Mouse (Mus musculus) liver, embryonic 14.5 days (tissue): ENCODE results near the gene Cacna1c. TPM values are rescaled to one million over a fixed set of nuclear protein-coding genes. Genes with fewer than 3 reads are reported as not detected.

Experiments used
- ATAC-seq: fragments of 200-750 bp; cut with Nextera tagmentation; 2 replicates; pipeline ENCODE4 v1.8.0; 2017; ENCODE audit warnings: moderate number of reproducible peaks, mild to moderate bottlenecking, moderate library complexity; ENCODE audit not compliant: insufficient read depth
- DNase-seq, 3 experiments: peaks; one replicate each; pipeline ENCODE4 v3.0.0-alpha.2; 2012 to 2013; ENCODE audit warnings: low read depth in 3 of 3, low spot score in 3 of 3
- H3K27ac ChIP-seq: fragments of 300-500 bp; sonication (generic); 2 replicates; pipeline ENCODE4 v1.5.1; 2014; ENCODE audit warnings: moderate library complexity, mild to moderate bottlenecking, control low read depth, inconsistent platforms
- H3K27me3 ChIP-seq: fragments of 300-500 bp; sonication (generic); 2 replicates; pipeline ENCODE4 v1.6.1; 2014; ENCODE audit warnings: mild to moderate bottlenecking, low read length, moderate library complexity; ENCODE audit not compliant: control insufficient read depth, insufficient read depth
- H3K36me3 ChIP-seq: fragments of 300-500 bp; sonication (generic); replicated peaks from 2 replicates; pipeline ENCODE4 v1.6.1; 2014; ENCODE audit warnings: low read depth; ENCODE audit not compliant: control insufficient read depth, insufficient read depth
- H3K4me1 ChIP-seq, 2 experiments: fragments of 200-500 bp in 1 of 2; fragments of 300-500 bp in 1 of 2; sonication (generic) in 1 of 2; replicated peaks; 2 replicates each; pipeline ENCODE4 v1.6.1; 2012 to 2014; ENCODE audit warnings: antibody characterized with exemption in 1 of 2, inconsistent platforms in 1 of 2, low read length in 1 of 2; ENCODE audit not compliant: control insufficient read depth in 2 of 2, insufficient read depth in 2 of 2
- H3K4me2 ChIP-seq: fragments of 300-500 bp; sonication (generic); 2 replicates; pipeline ENCODE4 v1.6.1; 2014; ENCODE audit warnings: low read depth, mild to moderate bottlenecking, control low read depth, moderate library complexity
- H3K4me3 ChIP-seq, 2 experiments: fragments of 200-500 bp in 1 of 2; fragments of 300-500 bp in 1 of 2; sonication (generic) in 1 of 2; 2 replicates each; pipeline ENCODE4 v1.5.1; 2012 to 2014; ENCODE audit warnings: low read depth in 2 of 2, low read length in 2 of 2, mild to moderate bottlenecking in 2 of 2, control low read depth in 1 of 2, inconsistent platforms in 1 of 2, moderate library complexity in 1 of 2; ENCODE audit not compliant: insufficient read depth in 1 of 2
- H3K9ac ChIP-seq: fragments of 300-500 bp; sonication (generic); replicated peaks from 2 replicates; pipeline ENCODE4 v1.6.1; 2014; ENCODE audit warnings: mild to moderate bottlenecking, control low read depth, moderate library complexity
- H3K9me3 ChIP-seq: fragments of 300-500 bp; sonication (generic); 2 replicates; pipeline ENCODE4 v1.6.1; 2016; ENCODE audit warnings: low read length, mixed read lengths; ENCODE audit not compliant: control insufficient read depth
- CTCF ChIP-seq: IDR thresholded peaks from 2 replicates; pipeline ENCODE4 v1.5.1; 2016; ENCODE audit warnings: antibody characterized with exemption, low read depth, control low read depth
- EP300 ChIP-seq: IDR thresholded peaks from 2 replicates; pipeline ENCODE4 v1.6.1; 2016; ENCODE audit warnings: antibody characterized with exemption, low read depth
- WGBS: fragments of 180-500 bp; shearing (Covaris S2); extraction: QIAGEN DNeasy Blood & Tissue Kit; methylation state at CpG from one replicate; pipeline ENCODE4 v1.1.7; 2014; ENCODE audit not compliant: insufficient replicate concordance; 5-methylcytosine and 5-hydroxymethylcytosine counted together
- polyA plus RNA-seq, 2 experiments: library from polyadenylated mRNA; depleted of rRNA in 1 of 2; stranded (reverse) in 1 of 2; unstranded in 1 of 2; fragments of >200 nt; fragmentation: Nextera tagmentation in 1 of 2; extraction: Ambion mirVana in 1 of 2; gene quantifications; 2 replicates each; pipeline versions ENCODE4 v1.2.1 to v1.2.3; 2012 to 2014

Cacna1c gene
- polyA plus RNA-seq, 2 experiments = 0.20 to 0.32 TPM

DNA sequence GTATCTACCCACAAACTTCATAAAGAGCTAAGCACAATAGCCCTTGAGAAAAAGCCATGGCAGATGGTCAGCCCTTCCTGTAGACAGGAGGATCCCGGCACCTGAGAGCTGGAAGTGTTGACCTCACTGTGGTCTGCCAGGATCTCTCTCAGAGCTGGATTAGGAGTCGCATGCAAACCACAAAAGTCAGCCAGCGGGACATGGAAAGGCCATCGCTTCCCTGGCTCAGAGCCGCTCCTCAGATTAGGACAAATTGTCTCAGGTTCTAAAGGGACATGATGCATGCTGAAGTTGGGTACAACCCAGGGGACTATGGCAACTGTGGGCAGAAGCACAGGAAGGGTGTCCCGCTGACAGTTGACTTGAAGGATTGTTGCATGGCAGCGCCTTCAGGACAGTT lies 490.4 kb downstream of the Cacna1c start:
- H3K9ac ChIP-seq = no peak overlapping the region
- 69% methylated on average over 7 of the region's 7 CpGs for WGBS

DNA sequence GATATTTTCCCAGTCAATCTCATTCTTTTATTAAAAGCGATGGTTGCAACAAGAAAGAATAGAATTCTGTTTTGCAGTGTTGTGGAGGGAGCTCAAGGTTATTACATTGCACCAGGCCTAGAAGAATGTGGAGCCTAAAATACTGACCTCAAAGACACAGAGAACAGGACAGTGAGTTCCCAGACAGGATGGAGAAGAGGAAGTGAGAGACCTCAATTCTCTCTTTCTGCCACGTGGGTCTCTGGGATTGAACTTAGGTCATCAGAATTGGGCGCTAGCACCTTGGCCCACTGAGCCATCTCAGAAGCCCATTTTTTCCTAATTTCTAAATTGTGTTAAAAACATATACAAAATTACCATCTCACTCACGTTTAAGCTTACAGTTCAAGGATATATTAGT lies 501.6 kb downstream of the Cacna1c start:
- no peak overlapping the region for H3K4me3 ChIP-seq
- H3K9me3 ChIP-seq = no peaks in the 10 kb centered on the region
- no peak for DNase-seq
- no peak overlapping the region for H3K27ac ChIP-seq
- TF ChIP-seq CTCF (no peak), EP300 (no peak)
- WGBS = 47% methylated on average over 4 of the region's 4 CpGs
- H3K4me2 ChIP-seq = no peak overlapping the region
- ATAC-seq = no peak
- H3K27me3 ChIP-seq = no peaks in the 10 kb centered on the region
- no peaks in the 10 kb centered on the region for H3K36me3 ChIP-seq
- H3K9ac ChIP-seq = no peak overlapping the region
- no peaks in the 10 kb centered on the region for H3K4me1 ChIP-seq

More for the DNA sequence above, 490.4 kb downstream of the Cacna1c start:
- Histone ChIP-seq H3K4me1 (no peaks in the 10 kb centered on the region; a peak in 1 of 4 replicates), H3K4me2 (no peak overlapping the region), H3K27me3 (no peaks in the 10 kb centered on the region), H3K27ac (no peak overlapping the region), H3K4me3 (no peak overlapping the region), H3K36me3 (no peaks in the 10 kb centered on the region), H3K9me3 (no peaks in the 10 kb centered on the region)
- ATAC-seq = no peak
- TF ChIP-seq EP300 (no peak), CTCF (no peak)
- DNase-seq = no peak

DNA sequence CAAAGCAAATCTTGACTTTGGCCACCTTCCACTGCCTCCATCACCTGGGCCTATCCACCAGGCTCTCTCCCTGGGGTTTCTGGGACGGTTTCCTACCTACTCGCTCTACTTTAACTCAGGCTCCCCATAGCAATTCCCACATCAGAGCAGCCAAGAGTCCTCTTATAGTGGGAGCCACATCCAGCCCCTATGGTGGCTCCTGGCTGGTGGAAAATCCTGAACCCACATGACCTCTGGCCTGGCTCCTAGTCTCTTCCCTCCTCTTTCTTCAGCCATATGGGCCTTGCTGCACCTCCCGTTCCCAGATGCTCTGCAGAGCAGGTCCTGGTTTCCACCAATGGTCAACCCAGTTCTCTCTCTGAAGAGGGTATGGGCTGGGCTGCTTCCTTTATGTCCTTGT lies 506.8 kb downstream of the Cacna1c start:
- H3K9ac ChIP-seq = no peak overlapping the region
- 63% methylated on average over 3 of the region's 3 CpGs for WGBS
- no peaks in the 10 kb centered on the region for H3K4me1 ChIP-seq
- no peaks in the 10 kb centered on the region for H3K36me3 ChIP-seq
- no peak overlapping the region for H3K4me2 ChIP-seq
- TF ChIP-seq EP300 (no peak), CTCF (no peak)
- DNase-seq (no peak), ATAC-seq (no peak)
- no peaks in the 10 kb centered on the region for H3K9me3 ChIP-seq
- no peaks in the 10 kb centered on the region for H3K27me3 ChIP-seq
- H3K4me3 ChIP-seq = no peak overlapping the region
- H3K27ac ChIP-seq = no peak overlapping the region

DNA sequence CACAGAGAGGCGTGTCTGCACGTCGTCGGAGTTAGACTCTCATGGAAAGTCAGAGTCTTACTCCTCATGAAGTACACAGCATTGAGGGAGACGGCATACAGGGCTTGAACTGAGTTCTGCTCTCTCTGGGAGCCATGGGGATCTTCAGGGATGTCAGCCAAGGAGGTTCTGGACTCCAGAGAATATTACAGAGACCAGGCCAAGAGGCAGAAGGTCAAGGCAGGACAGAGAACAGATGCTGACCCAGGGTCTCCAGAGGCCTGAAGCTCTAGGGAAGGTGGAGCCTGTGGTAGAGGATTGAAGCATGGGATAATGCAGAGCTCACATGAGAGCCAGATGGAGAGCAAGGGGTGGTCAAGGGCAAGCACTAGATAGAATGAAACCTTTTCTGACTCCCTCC lies 507.4 kb downstream of the Cacna1c start:
- Histone ChIP-seq H3K36me3 (no peaks in the 10 kb centered on the region), H3K9ac (no peak overlapping the region), H3K9me3 (no peaks in the 10 kb centered on the region), H3K4me3 (no peak overlapping the region), H3K4me2 (no peak overlapping the region), H3K27ac (no peak overlapping the region), H3K27me3 (no peaks in the 10 kb centered on the region), H3K4me1 (no peaks in the 10 kb centered on the region)
- 59% methylated on average over 5 of the region's 5 CpGs for WGBS
- no peak for ATAC-seq
- DNase-seq = no peak
- TF ChIP-seq EP300 = no peak
- no peak for TF ChIP-seq CTCF

- H3K9me3 ChIP-seq = no peaks in the 10 kb centered on the region
- TF ChIP-seq EP300 = no peak
- TF ChIP-seq CTCF = no peak
- no peaks in the 10 kb centered on the region for H3K36me3 ChIP-seq
- ATAC-seq (no peak), DNase-seq (no peak)
- no peak overlapping the region for H3K4me2 ChIP-seq
- no peaks in the 10 kb centered on the region for H3K4me1 ChIP-seq
- H3K27ac ChIP-seq = no peak overlapping the region
- no peak overlapping the region for H3K9ac ChIP-seq
- H3K4me3 ChIP-seq = no peak overlapping the region
- 66% methylated on average over 6 of the region's 6 CpGs for WGBS
- no peaks in the 10 kb centered on the region for H3K27me3 ChIP-seq
Measured at GRCm38 (mm10) chr6:118680814-118681213, 515.4 kb downstream of the Cacna1c start.
